Mouse (Mus musculus) hindbrain, embryonic 14.5 days (tissue): ENCODE data around the gene Bhlhe41. TPM values are rescaled to one million over a fixed set of nuclear protein-coding genes. Genes with fewer than 3 reads are reported as not detected.
A peak's percentile ranks its signal among the peaks of the same experiment; 100 is the strongest.

Experiments
- ATAC-seq: fragments of 200-750 bp; cut with Nextera tagmentation; 2 replicates; pipeline ENCODE4 v1.8.0; 2017; ENCODE audit warnings: moderate number of reproducible peaks, mild to moderate bottlenecking, moderate TSS enrichment, moderate library complexity; ENCODE audit not compliant: low FRiP score
- DNase-seq: peaks from one replicate; pipeline ENCODE4 v3.0.0-alpha.2; 2015; ENCODE audit warnings: low spot score
- H3K27ac ChIP-seq: fragments of 300-500 bp; sonication (generic); 2 replicates; pipeline ENCODE4 v1.5.1; 2014; ENCODE audit warnings: mild to moderate bottlenecking, moderate library complexity
- H3K27me3 ChIP-seq: fragments of 300-500 bp; sonication (generic); 2 replicates; pipeline ENCODE4 v1.6.1; 2014; ENCODE audit warnings: mild to moderate bottlenecking, low read length, mixed read lengths; ENCODE audit not compliant: control insufficient read depth, insufficient read depth
- H3K36me3 ChIP-seq: fragments of 300-500 bp; sonication (generic); replicated peaks from 2 replicates; pipeline ENCODE4 v1.6.1; 2014; ENCODE audit not compliant: control insufficient read depth, insufficient read depth
- H3K4me1 ChIP-seq: fragments of 300-500 bp; sonication (generic); replicated peaks from 2 replicates; pipeline ENCODE4 v1.6.1; 2014; ENCODE audit warnings: antibody characterized with exemption, low read length, mixed read lengths; ENCODE audit not compliant: control insufficient read depth, insufficient read depth
- H3K4me2 ChIP-seq: fragments of 300-500 bp; sonication (generic); replicated peaks from 2 replicates; pipeline ENCODE4 v1.6.1; 2014; ENCODE audit warnings: mild to moderate bottlenecking, moderate library complexity
- H3K4me3 ChIP-seq: fragments of 300-500 bp; sonication (generic); replicated peaks from 2 replicates; pipeline ENCODE4 v1.5.1; 2014; ENCODE audit warnings: mild to moderate bottlenecking, low read length
- H3K9ac ChIP-seq: fragments of 300-500 bp; sonication (generic); 2 replicates; pipeline ENCODE4 v1.6.1; 2014
- H3K9me3 ChIP-seq: fragments of 300-500 bp; sonication (generic); 2 replicates; pipeline ENCODE4 v1.6.1; 2016; ENCODE audit warnings: low read length; ENCODE audit not compliant: control insufficient read depth
- WGBS: fragments of 180-500 bp; shearing (Covaris S2); extraction: QIAGEN DNeasy Blood & Tissue Kit; methylation state at CpG from one replicate; pipeline ENCODE4 v1.1.7; 2014; 5-methylcytosine and 5-hydroxymethylcytosine counted together
- polyA plus RNA-seq: library from polyadenylated mRNA; unstranded; fragments of >200 nt; fragmentation: Nextera tagmentation; extraction: Ambion mirVana; gene quantifications from 2 replicates; pipeline ENCODE4 v1.2.1, GENCODE M21; 2014

The Bhlhe41 gene
- polyA plus RNA-seq, 1 experiment from 2014 or later: 5.2 TPM

DNA sequence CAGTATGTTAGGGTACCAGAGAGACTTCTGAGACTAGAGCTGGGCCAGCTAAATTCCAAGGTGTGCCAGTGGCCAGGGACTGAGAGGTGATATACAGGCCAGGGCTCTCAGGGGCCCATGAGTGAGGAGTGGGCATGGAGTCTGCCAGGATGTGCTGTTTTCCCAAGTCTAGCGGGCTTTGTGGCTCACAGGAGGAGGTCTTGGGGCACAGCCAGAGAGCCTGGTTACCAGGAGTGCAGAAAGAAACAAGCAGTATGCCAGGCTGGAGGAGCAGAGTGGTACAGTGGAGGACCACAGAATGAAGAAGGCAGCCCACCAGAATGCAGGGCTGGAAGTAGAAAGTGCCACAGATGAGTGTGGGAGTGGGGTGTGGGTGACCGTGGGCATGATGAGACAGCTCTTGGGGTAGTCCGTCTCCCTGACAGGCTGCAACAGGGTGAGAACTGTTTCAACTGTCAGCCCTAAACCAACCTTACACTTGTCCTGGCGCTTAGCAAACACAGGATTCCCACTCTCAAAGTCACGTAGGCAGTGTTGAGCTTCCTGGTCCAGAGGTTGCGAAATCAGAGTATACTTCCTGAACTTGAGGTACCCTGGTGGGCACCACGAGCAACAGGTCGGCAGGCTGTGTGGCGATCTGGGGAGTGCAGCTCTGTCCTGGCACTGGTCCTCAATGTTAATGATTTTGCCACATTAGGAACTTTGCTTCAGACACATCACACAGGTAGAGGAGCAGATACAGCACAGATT lies 11.8 kb upstream of the Bhlhe41 start:
- H3K4me2 ChIP-seq: no peak overlapping the region
- no peak overlapping the region for H3K9ac ChIP-seq
- no peaks in the 10 kb centered on the region for H3K27me3 ChIP-seq
- WGBS: 82% methylated on average over 9 of the region's 9 CpGs
- H3K4me3 ChIP-seq: no peak overlapping the region
- H3K27ac ChIP-seq: no peak overlapping the region
- H3K36me3 ChIP-seq: no peaks in the 10 kb centered on the region
- no peaks in the 10 kb centered on the region for H3K9me3 ChIP-seq
- no peak; the same call in 1 of the 2 replicates for ATAC-seq
- no peaks in the 10 kb centered on the region for H3K4me1 ChIP-seq
- peak; percentile 52 for DNase-seq

DNA sequence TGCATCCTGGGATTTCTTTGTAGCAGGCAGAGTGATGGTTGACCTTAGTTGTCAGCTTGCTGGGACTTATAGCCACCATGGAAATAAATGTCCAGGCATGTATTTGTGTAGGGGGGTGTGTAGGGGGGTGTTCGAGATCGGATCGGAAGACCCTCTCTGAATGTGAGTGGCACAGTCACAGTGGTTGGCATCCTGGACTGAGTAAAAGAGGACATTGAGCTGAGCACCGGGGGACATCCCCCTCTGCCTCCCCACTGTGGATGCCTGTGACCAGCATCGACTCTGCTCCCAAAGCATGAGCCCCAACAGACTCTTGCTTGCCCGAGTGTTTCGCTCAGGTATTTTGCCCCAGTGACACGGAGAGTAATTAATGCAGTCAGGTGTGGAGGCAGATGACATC lies 8.0 kb upstream of the Bhlhe41 start:
- DNase-seq (no peak), ATAC-seq (no peak)
- Histone ChIP-seq H3K9ac (no peak overlapping the region), H3K36me3 (no peaks in the 10 kb centered on the region), H3K9me3 (no peaks in the 10 kb centered on the region), H3K4me2 (no peak overlapping the region), H3K27me3 (no peaks in the 10 kb centered on the region), H3K27ac (no peak overlapping the region), H3K4me1 (no peaks in the 10 kb centered on the region), H3K4me3 (no peak overlapping the region)
- WGBS: 75% methylated on average over 8 of the region's 8 CpGs

DNA sequence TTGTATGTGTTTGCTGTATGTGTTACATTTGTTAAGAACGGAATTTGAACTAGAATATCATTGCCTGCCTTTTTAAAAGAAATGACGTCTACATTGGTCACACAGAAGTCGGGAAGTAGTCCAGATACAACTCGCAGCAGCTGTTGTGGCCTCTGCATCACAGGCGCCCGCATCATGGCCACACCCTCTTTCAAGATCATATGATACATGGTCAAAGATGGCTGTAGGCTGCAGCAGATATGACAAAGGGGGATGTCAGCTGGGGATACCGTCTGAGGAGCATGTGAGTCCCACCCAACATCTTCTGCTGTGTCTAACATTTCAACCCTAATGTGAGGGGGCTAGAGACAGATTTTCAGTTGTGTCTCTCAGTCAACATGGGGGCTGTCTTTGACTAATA lies 6.7 kb upstream of the Bhlhe41 start:
- no peak for ATAC-seq
- Histone ChIP-seq H3K9ac (no peak overlapping the region), H3K4me2 (no peak overlapping the region), H3K27ac (no peak overlapping the region), H3K36me3 (no peaks in the 10 kb centered on the region), H3K4me1 (0 out of 2 replicates have a peak, but pooled peaks cover 2% of the 10 kb centered on the region), H3K27me3 (no peaks in the 10 kb centered on the region), H3K9me3 (no peaks in the 10 kb centered on the region), H3K4me3 (no peak overlapping the region)
- WGBS: 95% methylated on average over 7 of the region's 7 CpGs
- DNase-seq: no peak

DNA sequence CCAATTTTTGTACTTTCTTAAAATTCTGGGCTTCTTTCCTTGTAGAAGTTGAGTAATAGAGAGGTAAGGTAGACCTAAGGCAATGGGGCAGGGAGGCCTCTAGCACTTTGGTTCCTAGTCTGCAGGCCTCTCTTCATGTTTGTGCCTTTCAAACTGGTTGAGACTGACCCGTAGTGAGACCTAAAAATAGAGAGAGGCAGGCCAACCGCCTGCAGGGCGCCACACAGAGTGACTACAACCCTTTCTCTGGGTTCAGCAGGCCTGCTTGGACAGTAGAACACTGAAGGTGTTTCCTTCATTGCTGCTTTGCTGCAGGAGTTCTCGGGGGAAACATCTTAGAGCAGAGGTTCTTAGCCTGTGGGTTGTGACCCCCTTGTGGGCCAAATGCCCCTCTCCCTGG lies 5.6 kb upstream of the Bhlhe41 start:
- H3K4me2 ChIP-seq: no peak overlapping the region
- no peaks in the 10 kb centered on the region for H3K36me3 ChIP-seq
- no peaks in the 10 kb centered on the region for H3K9me3 ChIP-seq
- H3K9ac ChIP-seq: no peak overlapping the region
- no peaks in the 10 kb centered on the region for H3K27me3 ChIP-seq
- ATAC-seq (no peak), DNase-seq (no peak)
- no peak overlapping the region for H3K4me3 ChIP-seq
- H3K27ac ChIP-seq: no peak overlapping the region
- 0 out of 2 replicates have a peak, but pooled peaks cover 6% of the 10 kb centered on the region for H3K4me1 ChIP-seq
- WGBS: 73% methylated on average over 4 of the region's 4 CpGs

DNA sequence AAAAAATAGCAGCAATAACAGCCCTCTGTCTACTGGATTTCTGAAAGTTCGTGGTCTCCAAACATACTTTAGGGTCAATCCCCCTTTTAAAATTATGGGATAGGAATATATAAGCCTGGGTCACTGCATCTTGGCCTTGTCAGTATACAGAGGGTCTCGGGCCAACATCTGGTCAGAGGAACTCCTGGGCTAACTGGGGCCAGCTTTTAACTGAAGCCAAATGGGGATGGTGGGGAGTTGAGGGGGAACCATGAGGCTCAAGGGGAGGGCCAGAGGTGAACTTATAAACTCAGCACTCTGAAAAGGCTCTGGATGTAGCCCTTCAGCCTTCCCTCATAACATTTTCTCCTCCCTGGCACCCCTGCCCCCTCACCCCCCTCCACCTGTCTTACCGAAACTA lies 1.8 kb upstream of the Bhlhe41 start:
- no peak for DNase-seq
- Histone ChIP-seq H3K27ac (no peak overlapping the region), H3K4me2 (peak overlapping the region; percentile 99), H3K36me3 (no peaks in the 10 kb centered on the region), H3K27me3 (peaks cover 23% of the 10 kb centered on the region), H3K4me3 (no peak overlapping the region; the same call in 1 of the 2 replicates), H3K9me3 (no peaks in the 10 kb centered on the region), H3K9ac (0 out of 2 replicates have a peak overlapping the region, but pooled peaks have one; percentile 68), H3K4me1 (peaks cover 17% of the 10 kb centered on the region; the same call in 1 of the 2 replicates)
- no peak for ATAC-seq
- WGBS: 65% methylated on average over 3 of the region's 3 CpGs

GRCm38 (mm10) chr6:145865886-145866851 lies 811 bp upstream of the Bhlhe41 start:
- Histone ChIP-seq H3K9ac (peak overlapping the region; percentile 68), H3K4me1 (peaks cover 17% of the 10 kb centered on the region; the same call in 1 of the 2 replicates), H3K4me2 (peak overlapping the region; percentile 99), H3K27me3 (peaks cover 26% of the 10 kb centered on the region), H3K27ac (peak overlapping the region; percentile 28), H3K9me3 (no peaks in the 10 kb centered on the region), H3K4me3 (peak overlapping the region; percentile 71), H3K36me3 (no peaks in the 10 kb centered on the region)
- DNase-seq: peak; percentile 68
- under 1% methylated on average over 68 of the region's 69 CpGs for WGBS
- ATAC-seq: peak; percentile 61

GRCm38 (mm10) chr6:145864171-145864570 lies 1.2 kb downstream of the Bhlhe41 start:
- no peak for DNase-seq
- H3K36me3 ChIP-seq: no peaks in the 10 kb centered on the region
- peak overlapping the region; percentile 99 for H3K4me2 ChIP-seq
- H3K4me3 ChIP-seq: peak overlapping the region; percentile 71
- peak overlapping the region; percentile 77; the same call in 1 of the 2 replicates for H3K9ac ChIP-seq
- H3K27me3 ChIP-seq: peaks cover 26% of the 10 kb centered on the region
- WGBS: under 1% methylated on average over 8 of the region's 8 CpGs
- no peak overlapping the region for H3K27ac ChIP-seq
- peaks cover 17% of the 10 kb centered on the region; the same call in 1 of the 2 replicates for H3K4me1 ChIP-seq
- ATAC-seq: no peak
- no peaks in the 10 kb centered on the region for H3K9me3 ChIP-seq

DNA sequence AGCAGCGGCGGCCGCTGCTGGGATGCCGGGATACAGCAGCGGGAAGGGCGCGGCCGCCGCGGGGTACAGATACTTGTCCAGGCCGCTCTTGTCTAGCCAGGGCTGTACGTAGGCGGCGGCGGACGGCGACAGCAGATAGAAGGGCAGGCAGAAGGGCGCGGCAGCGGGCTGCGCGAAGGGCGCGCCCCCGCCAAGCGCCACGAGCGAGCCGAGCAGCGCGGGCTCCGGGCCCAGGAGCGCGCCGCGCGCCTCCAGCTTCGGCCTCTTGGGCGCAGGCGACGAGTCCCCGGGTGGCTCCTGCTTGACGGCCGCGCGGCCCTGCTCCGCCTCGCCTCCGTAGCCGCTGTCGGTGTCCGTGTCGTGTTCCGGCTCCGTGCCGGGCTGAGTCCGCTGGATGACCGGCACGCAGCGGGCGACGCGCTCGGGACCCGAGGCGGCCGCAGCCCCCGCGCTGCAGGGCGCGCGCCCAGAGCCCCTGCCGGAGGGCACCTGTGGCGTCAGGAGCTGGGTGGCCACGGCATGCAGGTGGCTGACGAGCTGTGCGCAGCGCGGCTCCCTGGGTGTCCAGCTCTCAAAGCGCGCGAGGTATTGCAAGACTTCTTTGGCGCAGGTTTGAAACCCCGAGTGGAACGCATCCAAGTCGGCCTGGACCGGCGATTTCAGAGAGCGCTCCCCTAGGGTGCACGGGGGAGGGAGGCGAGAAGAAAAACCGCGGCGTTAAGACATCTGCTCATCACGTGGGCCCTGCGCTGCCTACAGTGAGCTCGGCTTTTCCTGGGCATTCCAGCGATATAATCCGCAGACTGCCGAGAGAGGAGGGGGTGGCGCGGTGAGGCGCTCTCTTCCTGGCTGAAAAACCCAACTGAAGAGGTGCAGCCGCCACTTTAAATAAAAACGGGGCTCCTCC lies 2.0 kb downstream of the Bhlhe41 start:
- Histone ChIP-seq H3K27me3 (peaks cover 26% of the 10 kb centered on the region), H3K4me1 (peaks cover 17% of the 10 kb centered on the region; the same call in 1 of the 2 replicates), H3K36me3 (no peaks in the 10 kb centered on the region), H3K9me3 (no peaks in the 10 kb centered on the region), H3K4me2 (peak overlapping the region; percentile 99), H3K9ac (peak overlapping the region; percentile 77), H3K27ac (peak overlapping the region; percentile 66), H3K4me3 (peak overlapping the region; percentile 71)
- under 1% methylated on average over 103 of the region's 105 CpGs for WGBS
- ATAC-seq (peak; percentile 58), DNase-seq (peak; percentile 67)
